Mouse (Mus musculus) heart, adult 2 months (tissue): ENCODE results near the gene Tnni1.

Experiments
- CTCF ChIP-seq: fragments of 200-600 bp; IDR thresholded peaks from 2 replicates; pipeline ENCODE4 v1.8.1; 2022; ENCODE audit warnings: antibody characterized with exemption, mild to moderate bottlenecking, moderate library complexity
- POLR2A ChIP-seq: fragments of 200-500 bp; IDR thresholded peaks from 2 replicates; pipeline ENCODE4 v1.6.1; 2011; ENCODE audit warnings: mild to moderate bottlenecking, low read depth, low read length, control low read depth; ENCODE audit not compliant: insufficient read depth

GRCm38 (mm10) chr1:135858533-135858932, 79.3 kb downstream of the Tnni1 start:
- no peak for TF ChIP-seq POLR2A
- no peak for TF ChIP-seq CTCF
